Mouse (Mus musculus) erythroblast, embryonic 14.5 days (primary cell): ENCODE results near the gene Zfp646.

Experiments used
- GATA1 ChIP-seq: IDR thresholded peaks from 2 replicates; pipeline ENCODE4 v1.6.1; 2012; ENCODE audit warnings: low read length, inconsistent platforms, mixed read lengths
- TAL1 ChIP-seq: IDR thresholded peaks from 3 replicates; pipeline ENCODE4 v1.6.1; 2012; ENCODE audit warnings: low read length, inconsistent platforms, mixed read lengths

DNA sequence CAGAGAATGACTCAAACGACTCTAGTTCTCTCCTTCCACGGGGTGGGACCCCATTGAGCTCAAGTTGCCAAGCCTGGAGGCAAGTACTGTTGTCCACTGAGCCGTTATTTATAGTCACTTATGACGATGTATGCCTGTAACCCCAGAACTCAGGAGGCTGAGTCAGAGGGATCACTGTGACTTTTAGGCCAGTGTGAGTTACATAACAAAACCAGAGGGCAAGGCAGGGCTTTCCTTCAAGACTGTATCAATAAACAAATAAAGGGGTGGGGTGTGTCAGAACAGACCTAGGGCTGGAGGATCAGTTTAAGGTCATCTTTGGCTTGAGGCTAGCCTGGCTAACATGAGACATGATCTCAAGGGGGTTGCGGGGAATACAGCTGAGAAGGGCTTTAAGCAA lies 25.1 kb upstream of the Zfp646 start:
- TF ChIP-seq GATA1: no peak
- TF ChIP-seq TAL1: no peak
